Mouse (Mus musculus): ENCODE measurements around the gene Snhg11.

Gene Snhg11

GRCm38 (mm10) chr2:158375443-158376122 is at the start of gene Snhg11:
TSS of gene Snhg11 (plus strand) at chr2:158375638.
- in situ Hi-C loops (cut with MboI; ENCODE audit: unreplicated experiment in 2 of 2): loop anchor here in 1 of 2 experiments (5.0 kb wide), 1 partner anchor 487 kb away; no protein-coding TSS in a partner anchor

GRCm38 (mm10) chr2:158334356-158334755 is 41.1 kb upstream of the Snhg11 start:
- in situ Hi-C loops (cut with MboI; ENCODE audit: unreplicated experiment in 2 of 2): no loop called here

GRCm38 (mm10) chr2:158337698-158338097 is 37.7 kb upstream of the Snhg11 start:
- in situ Hi-C loops (cut with MboI; ENCODE audit: unreplicated experiment in 2 of 2): no loop called here

- in situ Hi-C loops (cut with MboI; ENCODE audit: unreplicated experiment in 2 of 2): loop anchor here (5.0 to 10.0 kb wide), 2 partner anchors 133 to 735 kb away; no protein-coding TSS in a partner anchor
Measured at GRCm38 (mm10) chr2:158339948-158340564, 35.4 kb upstream of the Snhg11 start.

- in situ Hi-C loops (cut with MboI; ENCODE audit: unreplicated experiment in 2 of 2): loop anchor here (5.0 to 10.0 kb wide), 2 partner anchors 134 to 737 kb away; no protein-coding TSS in a partner anchor
Measured at GRCm38 (mm10) chr2:158341324-158341723, 34.1 kb upstream of the Snhg11 start.

- in situ Hi-C loops (cut with MboI; ENCODE audit: unreplicated experiment in 2 of 2): loop anchor here (5.0 to 10.0 kb wide), 2 partner anchors 136 to 739 kb away; no protein-coding TSS in a partner anchor
Measured at GRCm38 (mm10) chr2:158343495-158343894, 31.9 kb upstream of the Snhg11 start.

- in situ Hi-C loops (cut with MboI; ENCODE audit: unreplicated experiment in 2 of 2): loop anchor here (10.0 kb wide), 1 partner anchor 742 kb away; no protein-coding TSS in a partner anchor
Measured at GRCm38 (mm10) chr2:158346467-158346866, 29.0 kb upstream of the Snhg11 start.

GRCm38 (mm10) chr2:158347868-158348267 is 27.6 kb upstream of the Snhg11 start:
- in situ Hi-C loops (cut with MboI; ENCODE audit: unreplicated experiment in 2 of 2): loop anchor here (10.0 kb wide), 1 partner anchor 743 kb away; no protein-coding TSS in a partner anchor

- in situ Hi-C loops (cut with MboI; ENCODE audit: unreplicated experiment in 2 of 2): loop anchor here in 1 of 2 experiments (25.0 kb wide), 1 partner anchor 316 kb away; the partner anchor contains the start of genes Rprd1b and Tti1
Measured at GRCm38 (mm10) chr2:158352801-158353520, 22.5 kb upstream of the Snhg11 start.

GRCm38 (mm10) chr2:158354348-158355114 is 20.9 kb upstream of the Snhg11 start:
- in situ Hi-C loops (cut with MboI; ENCODE audit: unreplicated experiment in 2 of 2): loop anchor here (5.0 to 25.0 kb wide), 3 partner anchors 53 to 317 kb away; partner anchors contain the start of genes Ralgapb (in 1 of the 2), Rprd1b (in 1 of the 2) and Tti1 (in 1 of the 2)

- in situ Hi-C loops (cut with MboI; ENCODE audit: unreplicated experiment in 2 of 2): loop anchor here (5.0 to 25.0 kb wide), 3 partner anchors 52 to 318 kb away; partner anchors contain the start of genes Ralgapb (in 1 of the 2), Rprd1b (in 1 of the 2) and Tti1 (in 1 of the 2)
Measured at GRCm38 (mm10) chr2:158355238-158355637, 20.2 kb upstream of the Snhg11 start.

GRCm38 (mm10) chr2:158356121-158356520 is 19.3 kb upstream of the Snhg11 start:
- in situ Hi-C loops (cut with MboI; ENCODE audit: unreplicated experiment in 2 of 2): loop anchor here (5.0 to 25.0 kb wide), 3 partner anchors 51 to 319 kb away; partner anchors contain the start of genes Ralgapb (in 1 of the 2), Rprd1b (in 1 of the 2) and Tti1 (in 1 of the 2)

GRCm38 (mm10) chr2:158359757-158360620 is 15.4 kb upstream of the Snhg11 start:
- in situ Hi-C loops (cut with MboI; ENCODE audit: unreplicated experiment in 2 of 2): loop anchor here (5.0 to 25.0 kb wide), 3 partner anchors 47 to 323 kb away; partner anchors contain the start of genes Ralgapb (in 1 of the 2), Rprd1b (in 1 of the 2) and Tti1 (in 1 of the 2)

GRCm38 (mm10) chr2:158360873-158361677 is 14.4 kb upstream of the Snhg11 start:
- in situ Hi-C loops (cut with MboI; ENCODE audit: unreplicated experiment in 2 of 2): loop anchor here in 1 of 2 experiments (25.0 kb wide), 1 partner anchor 324 kb away; the partner anchor contains the start of genes Rprd1b and Tti1

- in situ Hi-C loops (cut with MboI; ENCODE audit: unreplicated experiment in 2 of 2): loop anchor here in 1 of 2 experiments (25.0 kb wide), 1 partner anchor 324 kb away; the partner anchor contains the start of genes Rprd1b and Tti1
Measured at GRCm38 (mm10) chr2:158361678-158362320, 13.6 kb upstream of the Snhg11 start.

GRCm38 (mm10) chr2:158364175-158364574 is 11.3 kb upstream of the Snhg11 start:
- in situ Hi-C loops (cut with MboI; ENCODE audit: unreplicated experiment in 2 of 2): loop anchor here in 1 of 2 experiments (25.0 kb wide), 1 partner anchor 327 kb away; the partner anchor contains the start of genes Rprd1b and Tti1
